ENCODE assay signal across 13 mouse cellular contexts in genomic region chr9:56128331-56128730, GRCm38 (mm10). TPM values are rescaled to one million over a fixed set of nuclear protein-coding genes. Genes with fewer than 3 reads are reported as not detected.
A peak's percentile ranks its signal among the peaks of the same experiment; 100 is the strongest.
DNase-seq lines count a peak whose midpoint lies in the region; ATAC-seq and TF ChIP-seq lines count a peak whose summit lies in the region.
"Had no signal": no experiment of that assay in that cellular context is flagged by ENCODE, and none has a peak within 500 bp of the region (broad histone marks: within the 10 kb centered on the region; RNA-seq: fewer than 3 reads in every experiment).

No protein-coding gene starts in this region.

- TF ChIP-seq CTCF in left cerebral cortex, adult 2 months (IDR thresholded peaks at IDR 0.05): no peak

- intact Hi-C loops in left cerebral cortex, adult 2 months (cut with DNase I): no loop called here

- H3K27ac ChIP-seq in left cerebral cortex, adult 2 months: peak overlapping the region; percentile 74
- H3K27ac ChIP-seq: liver, embryonic 14.5 days had no signal

- no peak overlapping the region for H3K4me3 ChIP-seq in left cerebral cortex, adult 2 months
- H3K4me3 ChIP-seq: erythroblast, embryonic 14.5 days; heart, embryonic 12.5 days had no signal

- peak; percentile 45 for ATAC-seq in frontal cortex, adult (ENCODE audit: low TSS enrichment)
- ATAC-seq in megakaryocyte-erythroid progenitor cell, adult 5-6 weeks (replicated peaks; ENCODE audit: low FRiP score, low TSS enrichment, poor library complexity, severe bottlenecking): peak; percentile 36; the same call in 1 of the 2 replicates

- no peak for DNase-seq in frontal cortex, postnatal 10 days (ENCODE audit: low spot score in 2 of 2)
- no peak for DNase-seq in left cerebral cortex, adult 2 months (ENCODE audit: extremely low spot score in 1 of 2, low spot score in 2 of 2)
- DNase-seq in left cerebral cortex, adult 11 months (ENCODE audit: low spot score): no peak
- peak; percentile 88 for DNase-seq in brain, adult 2 months (ENCODE audit: low read depth, low spot score)
- DNase-seq in adrenal gland, postnatal 36 days: no peak
- no peak for DNase-seq in ovary, postnatal 14 days (ENCODE audit: low spot score)
- DNase-seq: midbrain, embryonic 14.5 days had no signal

RNA-seq across cellular contexts. Expression of gene Tspan3, which starts 36.9 kb away (rescaled TPM):
- 100 to 1,000 TPM; 337 to 351 TPM for total RNA-seq in left cerebral cortex, adult 2 months (2021)
- total RNA-seq in megakaryocyte-erythroid progenitor cell, adult 5-6 weeks (2014; fragmentation: Nextera tagmentation): 14.0 and 15.7 TPM in 2 replicates
- total RNA-seq in megakaryocyte-erythroid progenitor cell, adult 5-6 weeks (2017): 16.8 and 27.4 TPM in 2 replicates
- total RNA-seq in adrenal gland, postnatal 36 days (2021): 100 to 1,000 TPM; 111 to 117 TPM

RNA-seq across cellular contexts. Expression of gene Pstpip1, which starts 38.6 kb away (rescaled TPM):
- 1 to 10 TPM; 2.3 to 4.6 TPM for total RNA-seq in left cerebral cortex, adult 2 months (2021)
- total RNA-seq in megakaryocyte-erythroid progenitor cell, adult 5-6 weeks (2014; fragmentation: Nextera tagmentation): 3.9 and 5.1 TPM in 2 replicates
- 4.7 and 10.1 TPM in 2 replicates for total RNA-seq in megakaryocyte-erythroid progenitor cell, adult 5-6 weeks (2017)
- total RNA-seq in adrenal gland, postnatal 36 days (2021): 1 to 10 TPM in 1 of 2 experiments, under 1 TPM in 1; 0.89 to 1.0 TPM
- total RNA-seq: G1E had no signal
